Mouse (Mus musculus) neutrophil, adult 5-6 weeks (primary cell): Measurements from ENCODE around the gene 4930503E14Rik. TPM values are rescaled to one million over a fixed set of nuclear protein-coding genes. Genes with fewer than 3 reads are reported as not detected.
"Not testable (repeated sequence)": the region's sequence is repeated elsewhere in the genome, so short reads cannot be mapped to it uniquely, and the experiment has no call there.

Source experiments
- ATAC-seq: fragments of 151-379, 151-347 bp; 2 replicates; pipeline ENCODE4 v1.8.0; 2017; ENCODE audit warnings: mild to moderate bottlenecking, moderate TSS enrichment; ENCODE audit not compliant: insufficient number of reproducible peaks, poor library complexity, low FRiP score, severe bottlenecking; ENCODE audit errors: extremely low read depth
- total RNA-seq: library from RNA; stranded (forward); fragments of 200-1000 nt; gene quantifications from 2 replicates; pipeline ENCODE4 v1.2.3, GENCODE M21; 2017

The 4930503E14Rik gene
- total RNA-seq, result not detected in 2 replicates

GRCm38 (mm10) chr14:44213154-44213553 lies at the start of gene 4930503E14Rik:
TSS of gene 4930503E14Rik (minus strand) at chr14:44213254.
- not testable (repeated sequence) for ATAC-seq

GRCm38 (mm10) chr14:44248039-44248438 lies 35.0 kb upstream of the 4930503E14Rik start:
- no peak for ATAC-seq

DNA sequence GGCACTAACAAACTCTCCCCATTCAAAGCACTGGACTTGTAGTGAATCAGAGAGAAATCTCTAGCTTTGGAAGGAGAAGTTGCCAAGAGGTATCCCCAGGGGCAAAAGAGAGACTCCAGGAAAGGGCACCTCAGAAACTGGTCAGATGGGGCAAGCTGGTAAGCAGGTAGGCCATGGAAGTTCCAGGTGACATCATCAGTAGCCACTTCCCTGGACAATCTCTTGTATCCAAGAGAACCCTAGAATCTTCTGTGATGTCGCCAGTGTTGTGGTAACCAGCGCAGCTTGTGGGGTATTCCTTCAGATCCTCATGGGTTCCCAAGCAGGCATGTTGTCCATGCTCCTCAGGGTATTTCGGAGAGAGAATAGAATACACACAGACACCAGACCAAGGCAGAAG lies 15.7 kb downstream of the 4930503E14Rik start, which contains the start of gene Gm8212:
TSS of gene Gm8212 (plus strand) at position 301 of the 400 bp plus-strand sequence.
- ATAC-seq, result not testable (repeated sequence)

GRCm38 (mm10) chr14:44123551-44123950 lies 89.5 kb downstream of the 4930503E14Rik start, which contains the start of gene Gm3327:
TSS of gene Gm3327 (plus strand) at chr14:44123851.
- ATAC-seq, result not testable (repeated sequence)

Other genes starting within 250 kb of the 4930503E14Rik start
- not detected in 2 replicates for gene Ang6, start 211.0 kb downstream of the 4930503E14Rik start, total RNA-seq
- 13.2 and 22.7 TPM in 2 replicates for gene Ear2, start 110.6 kb downstream of the 4930503E14Rik start, total RNA-seq
- gene Gm3327, start 89.4 kb downstream of the 4930503E14Rik start, total RNA-seq, result not detected in 2 replicates
- gene Gm8212, start 15.6 kb downstream of the 4930503E14Rik start, total RNA-seq, result not detected in 2 replicates
- gene Gm8220, start 72.3 kb upstream of the 4930503E14Rik start, total RNA-seq, result not detected in 2 replicates
- gene Gm5930, start 125.3 kb upstream of the 4930503E14Rik start, total RNA-seq, result not detected in 2 replicates
- not detected in 2 replicates for gene Gm8229, start 152.1 kb upstream of the 4930503E14Rik start, total RNA-seq
- not detected in 2 replicates for gene Gm3371, start 197.4 kb upstream of the 4930503E14Rik start, total RNA-seq
- gene Gm8232, start 220.4 kb upstream of the 4930503E14Rik start, total RNA-seq, result not detected in 2 replicates